Comparison of ENCODE assay signal across 14 mouse cellular contexts in genomic region chr9:35156862-35157261, GRCm38 (mm10). TPM values are rescaled to one million over a fixed set of nuclear protein-coding genes. Genes with fewer than 3 reads are reported as not detected.
DNase-seq lines count a peak whose midpoint lies in the region; ATAC-seq and TF ChIP-seq lines count a peak whose summit lies in the region.
"Had no signal": no experiment of that assay in that cellular context is flagged by ENCODE, and none has a peak within 500 bp of the region (broad histone marks: within the 10 kb centered on the region; RNA-seq: fewer than 3 reads in every experiment).

No protein-coding gene starts in this region.

- no peak for TF ChIP-seq CTCF in C2C12 (IDR thresholded peaks at IDR 0.05; ENCODE audit: control insufficient read depth, insufficient read depth, insufficient read length)

- DNase-seq in heart, adult 9 months (ENCODE audit: low spot score in 2 of 2), result no peak
- DNase-seq in limb, embryonic 10.5 days (ENCODE audit: low spot score), result no peak
- DNase-seq: adrenal gland, postnatal 14 days; B cell, adult 2 months; cerebellum, adult 9-10 months; embryo, embryonic 11 days; thymus, postnatal 4 days had no signal

- peaks cover 16% of the 10 kb centered on the region for H3K4me1 ChIP-seq in heart, embryonic 13.5 days
- H3K4me1 ChIP-seq in limb, embryonic 12.5 days (replicated peaks), result peaks cover 12% of the 10 kb centered on the region
- no peaks in the 10 kb centered on the region for H3K4me1 ChIP-seq in limb, embryonic 10.5 days
- H3K4me1 ChIP-seq in limb, embryonic 15.5 days, result peaks cover 13% of the 10 kb centered on the region
- no peaks in the 10 kb centered on the region for H3K4me1 ChIP-seq in forebrain, embryonic 13.5 days
- H3K4me1 ChIP-seq: hindbrain, embryonic 12.5 days had no signal

- H3K79me3 ChIP-seq in C2C12 (ENCODE audit: low read depth), result peaks cover 2% of the 10 kb centered on the region

- ATAC-seq in heart, embryonic 13.5 days (ENCODE audit: extremely low read depth, insufficient number of reproducible peaks, low FRiP score, low TSS enrichment), result no peak
- no peak for ATAC-seq in limb, embryonic 12.5 days (ENCODE audit: insufficient number of reproducible peaks, insufficient read depth, low FRiP score, low TSS enrichment, low read depth)
- no peak for ATAC-seq in limb, embryonic 15.5 days (ENCODE audit: insufficient number of reproducible peaks, low FRiP score, low TSS enrichment, low read depth)
- no peak for ATAC-seq in forebrain, embryonic 13.5 days
- ATAC-seq: intestine, postnatal 0 days had no signal

- 0 out of 2 replicates have a peak overlapping the region, but pooled peaks have one; percentile 5 for H3K27ac ChIP-seq in heart, embryonic 13.5 days (replicated peaks)
- 0 out of 2 replicates have a peak overlapping the region, but pooled peaks have one; percentile 45 for H3K27ac ChIP-seq in limb, embryonic 12.5 days
- no peak overlapping the region for H3K27ac ChIP-seq in limb, embryonic 10.5 days
- peak overlapping the region; percentile 85 for H3K27ac ChIP-seq in limb, embryonic 15.5 days
- no peak overlapping the region for H3K27ac ChIP-seq in forebrain, embryonic 13.5 days
- H3K27ac ChIP-seq: hindbrain, embryonic 12.5 days had no signal

- no peaks in the 10 kb centered on the region for H3K9me3 ChIP-seq in heart, embryonic 13.5 days
- no peaks in the 10 kb centered on the region for H3K9me3 ChIP-seq in limb, embryonic 12.5 days
- H3K9me3 ChIP-seq in limb, embryonic 10.5 days (replicated peaks), result no peaks in the 10 kb centered on the region; the same call in 1 of the 2 replicates
- no peaks in the 10 kb centered on the region for H3K9me3 ChIP-seq in limb, embryonic 15.5 days
- no peaks in the 10 kb centered on the region for H3K9me3 ChIP-seq in forebrain, embryonic 13.5 days (replicated peaks)
- H3K9me3 ChIP-seq: hindbrain, embryonic 12.5 days had no signal

- peak overlapping the region; percentile 29 for H3ac ChIP-seq in C2C12 (ENCODE audit: control insufficient read depth, insufficient read length, low read depth)

- WGBS in heart, embryonic 13.5 days, result 78% methylated on average over 4 of the region's 4 CpGs
- WGBS in limb, embryonic 12.5 days, result 64% methylated on average over 4 of the region's 4 CpGs
- WGBS in limb, embryonic 10.5 days, result 65% methylated on average over 4 of the region's 4 CpGs
- WGBS in limb, embryonic 15.5 days, result 50% methylated on average over 4 of the region's 4 CpGs
- WGBS in forebrain, embryonic 13.5 days, result 92% methylated on average over 4 of the region's 4 CpGs

- peaks cover 28% of the 10 kb centered on the region for H3K79me2 ChIP-seq in C2C12 (ENCODE audit: control insufficient read depth, insufficient read depth)

- no peak overlapping the region for H3K4me2 ChIP-seq in heart, embryonic 13.5 days
- no peak overlapping the region for H3K4me2 ChIP-seq in limb, embryonic 12.5 days
- no peak overlapping the region for H3K4me2 ChIP-seq in limb, embryonic 15.5 days
- no peak overlapping the region for H3K4me2 ChIP-seq in forebrain, embryonic 13.5 days
- H3K4me2 ChIP-seq: hindbrain, embryonic 12.5 days had no signal

- peaks cover under 1% of the 10 kb centered on the region; the same call in 1 of the 2 replicates for H3K36me3 ChIP-seq in heart, embryonic 13.5 days
- H3K36me3 ChIP-seq in limb, embryonic 12.5 days, result peaks cover 8% of the 10 kb centered on the region; the same call in 1 of the 2 replicates
- H3K36me3 ChIP-seq in limb, embryonic 10.5 days, result peaks cover 8% of the 10 kb centered on the region
- H3K36me3 ChIP-seq in C2C12 (ENCODE audit: control insufficient read depth, insufficient read depth), result peaks cover 5% of the 10 kb centered on the region
- H3K36me3 ChIP-seq in limb, embryonic 15.5 days, result no peaks in the 10 kb centered on the region
- H3K36me3 ChIP-seq in forebrain, embryonic 13.5 days (ENCODE audit: poor library complexity, severe bottlenecking), result peaks cover 11% of the 10 kb centered on the region; the same call in 1 of the 2 replicates
- H3K36me3 ChIP-seq: hindbrain, embryonic 12.5 days had no signal

- no peak overlapping the region for H3K4me3 ChIP-seq in heart, embryonic 13.5 days
- no peak overlapping the region for H3K4me3 ChIP-seq in limb, embryonic 12.5 days (replicated peaks)
- H3K4me3 ChIP-seq in limb, embryonic 10.5 days, result no peak overlapping the region
- no peak overlapping the region for H3K4me3 ChIP-seq in C2C12 (ENCODE audit: insufficient read depth, poor library complexity, severe bottlenecking)
- no peak overlapping the region for H3K4me3 ChIP-seq in limb, embryonic 15.5 days
- no peak overlapping the region for H3K4me3 ChIP-seq in forebrain, embryonic 13.5 days
- H3K4me3 ChIP-seq: hindbrain, embryonic 12.5 days had no signal

- H3K9ac ChIP-seq in heart, embryonic 13.5 days, result no peak overlapping the region
- H3K9ac ChIP-seq in limb, embryonic 12.5 days (replicated peaks), result 0 out of 2 replicates have a peak overlapping the region, but pooled peaks have one; percentile 27
- no peak overlapping the region for H3K9ac ChIP-seq in limb, embryonic 15.5 days
- H3K9ac ChIP-seq in forebrain, embryonic 13.5 days, result no peak overlapping the region
- H3K9ac ChIP-seq: hindbrain, embryonic 12.5 days had no signal

- no peaks in the 10 kb centered on the region for H3K27me3 ChIP-seq in heart, embryonic 13.5 days (replicated peaks)
- no peaks in the 10 kb centered on the region for H3K27me3 ChIP-seq in limb, embryonic 12.5 days
- no peaks in the 10 kb centered on the region for H3K27me3 ChIP-seq in limb, embryonic 10.5 days (ENCODE audit: low read depth, poor library complexity, severe bottlenecking)
- H3K27me3 ChIP-seq in C2C12 (ENCODE audit: control insufficient read depth, insufficient read depth, insufficient read length), result no peaks in the 10 kb centered on the region
- no peaks in the 10 kb centered on the region for H3K27me3 ChIP-seq in limb, embryonic 15.5 days
- no peaks in the 10 kb centered on the region for H3K27me3 ChIP-seq in forebrain, embryonic 13.5 days
- H3K27me3 ChIP-seq: hindbrain, embryonic 12.5 days had no signal

TF ChIP-seq in C2C12, 6 proteins besides CTCF, POLR2A, EP300 and RAD21:
- no peak for TF ChIP-seq CEBPB (IDR thresholded peaks at IDR 0.05; ENCODE audit: low read depth)

RNA-seq across cellular contexts. Expression of gene Dcps, which starts 19.0 kb away (rescaled TPM):
- 60.0 and 69.6 TPM in 2 replicates for polyA plus RNA-seq in heart, embryonic 13.5 days (2015; fragmentation: Nextera tagmentation; extraction: Ambion mirVana)
- polyA plus RNA-seq in limb, embryonic 12.5 days (2016; fragmentation: Nextera tagmentation; extraction: Ambion mirVana), result 78.5 and 85.6 TPM in 2 replicates
- polyA plus RNA-seq in limb, embryonic 10.5 days (2016; fragmentation: Nextera tagmentation; extraction: Ambion mirVana), result 86.0 and 92.3 TPM in 2 replicates
- 74.7 TPM for polyA plus RNA-seq in C2C12 (2012; fragmentation: generic; extraction: Trizol)
- polyA plus RNA-seq in limb, embryonic 15.5 days (2015; fragmentation: Nextera tagmentation; extraction: Ambion mirVana), result 64.7 and 65.3 TPM in 2 replicates
- 94.4 and 100 TPM in 2 replicates for polyA plus RNA-seq in forebrain, embryonic 13.5 days (2015; fragmentation: Nextera tagmentation; extraction: Ambion mirVana)

RNA-seq across cellular contexts. Expression of gene St3gal4, which starts 37.8 kb away (rescaled TPM):
- polyA plus RNA-seq in heart, embryonic 13.5 days (2015; fragmentation: Nextera tagmentation; extraction: Ambion mirVana), result 15.4 and 20.9 TPM in 2 replicates
- 29.7 and 30.3 TPM in 2 replicates for polyA plus RNA-seq in limb, embryonic 12.5 days (2016; fragmentation: Nextera tagmentation; extraction: Ambion mirVana)
- polyA plus RNA-seq in limb, embryonic 10.5 days (2016; fragmentation: Nextera tagmentation; extraction: Ambion mirVana), result 19.0 and 21.3 TPM in 2 replicates
- 31.1 TPM for polyA plus RNA-seq in C2C12 (2012; fragmentation: generic; extraction: Trizol)
- 39.2 and 39.4 TPM in 2 replicates for polyA plus RNA-seq in limb, embryonic 15.5 days (2015; fragmentation: Nextera tagmentation; extraction: Ambion mirVana)
- polyA plus RNA-seq in forebrain, embryonic 13.5 days (2015; fragmentation: Nextera tagmentation; extraction: Ambion mirVana), result 10.3 and 10.8 TPM in 2 replicates

RNA-seq across cellular contexts. Expression of gene Srpr, which starts 43.1 kb away (rescaled TPM):
- 88.8 and 94.4 TPM in 2 replicates for polyA plus RNA-seq in heart, embryonic 13.5 days (2015; fragmentation: Nextera tagmentation; extraction: Ambion mirVana)
- 97.6 and 105 TPM in 2 replicates for polyA plus RNA-seq in limb, embryonic 12.5 days (2016; fragmentation: Nextera tagmentation; extraction: Ambion mirVana)
- 93.7 and 100 TPM in 2 replicates for polyA plus RNA-seq in limb, embryonic 10.5 days (2016; fragmentation: Nextera tagmentation; extraction: Ambion mirVana)
- 86.3 TPM for polyA plus RNA-seq in C2C12 (2012; fragmentation: generic; extraction: Trizol)
- polyA plus RNA-seq in limb, embryonic 15.5 days (2015; fragmentation: Nextera tagmentation; extraction: Ambion mirVana), result 156 and 160 TPM in 2 replicates
- 57.6 and 66.5 TPM in 2 replicates for polyA plus RNA-seq in forebrain, embryonic 13.5 days (2015; fragmentation: Nextera tagmentation; extraction: Ambion mirVana)

RNA-seq across cellular contexts. Expression of gene Tirap, which starts 43.2 kb away (rescaled TPM):
- polyA plus RNA-seq in heart, embryonic 13.5 days (2015; fragmentation: Nextera tagmentation; extraction: Ambion mirVana), result 8.1 and 9.5 TPM in 2 replicates
- polyA plus RNA-seq in limb, embryonic 12.5 days (2016; fragmentation: Nextera tagmentation; extraction: Ambion mirVana), result 14.9 and 15.7 TPM in 2 replicates
- 20.0 and 22.1 TPM in 2 replicates for polyA plus RNA-seq in limb, embryonic 10.5 days (2016; fragmentation: Nextera tagmentation; extraction: Ambion mirVana)
- polyA plus RNA-seq in C2C12 (2012; fragmentation: generic; extraction: Trizol), result 5.4 TPM
- polyA plus RNA-seq in limb, embryonic 15.5 days (2015; fragmentation: Nextera tagmentation; extraction: Ambion mirVana), result 10.3 and 11.6 TPM in 2 replicates
- polyA plus RNA-seq in forebrain, embryonic 13.5 days (2015; fragmentation: Nextera tagmentation; extraction: Ambion mirVana), result 6.1 and 7.8 TPM in 2 replicates

RNA-seq across cellular contexts. Expression of gene Foxred1, which starts 54.0 kb away (rescaled TPM):
- 59.1 and 63.7 TPM in 2 replicates for polyA plus RNA-seq in heart, embryonic 13.5 days (2015; fragmentation: Nextera tagmentation; extraction: Ambion mirVana)
- 48.2 and 52.1 TPM in 2 replicates for polyA plus RNA-seq in limb, embryonic 12.5 days (2016; fragmentation: Nextera tagmentation; extraction: Ambion mirVana)
- polyA plus RNA-seq in limb, embryonic 10.5 days (2016; fragmentation: Nextera tagmentation; extraction: Ambion mirVana), result 56.7 and 57.1 TPM in 2 replicates
- polyA plus RNA-seq in C2C12 (2012; fragmentation: generic; extraction: Trizol), result 14.4 TPM
- 37.0 and 37.8 TPM in 2 replicates for polyA plus RNA-seq in limb, embryonic 15.5 days (2015; fragmentation: Nextera tagmentation; extraction: Ambion mirVana)
- polyA plus RNA-seq in forebrain, embryonic 13.5 days (2015; fragmentation: Nextera tagmentation; extraction: Ambion mirVana), result 42.1 and 46.9 TPM in 2 replicates

Comparison
In these comparisons a context has a peak if more than half of its experiments do, and no peak if none do; other contexts are left out.
1. H3K27ac ChIP-seq: peak in heart, embryonic 13.5 days (single experiment), limb, embryonic 12.5 days (single experiment) and limb, embryonic 15.5 days (single experiment); none in limb, embryonic 10.5 days (single experiment) and forebrain, embryonic 13.5 days (single experiment).